Mouse (Mus musculus) ES-E14 (cell line): ENCODE results near the gene Mcl1.
"Not testable (repeated sequence)": the region's sequence is repeated elsewhere in the genome, so short reads cannot be mapped to it uniquely, and the experiment has no call there.

Experiments
- CHD2 ChIP-seq: IDR thresholded peaks from 2 replicates; pipeline ENCODE4 v1.6.1; 2014; ENCODE audit warnings: mild to moderate bottlenecking, low read depth, low read length, inconsistent platforms
- HCFC1 ChIP-seq: IDR thresholded peaks from 2 replicates; pipeline ENCODE4 v1.6.1; 2012; ENCODE audit warnings: low read length, inconsistent platforms, borderline replicate concordance; ENCODE audit not compliant: insufficient read depth
- MAFK ChIP-seq: IDR thresholded peaks from 2 replicates; pipeline ENCODE4 v1.6.1; 2014; ENCODE audit warnings: mild to moderate bottlenecking, low read depth, low read length, inconsistent platforms; ENCODE audit not compliant: insufficient read depth
- ZC3H11A ChIP-seq: IDR thresholded peaks from 2 replicates; pipeline ENCODE4 v1.6.1; 2012; ENCODE audit warnings: low read depth, mild to moderate bottlenecking, inconsistent platforms, low read length, borderline replicate concordance
- ZNF384 ChIP-seq: IDR thresholded peaks from 2 replicates; pipeline ENCODE4 v1.6.1; 2012; ENCODE audit warnings: low read depth, low read length, inconsistent platforms

GRCm38 (mm10) chr3:95622421-95622820 is 36.2 kb upstream of the Mcl1 start:
- TF ChIP-seq HCFC1, ZC3H11A, CHD2, MAFK, ZNF384: not testable (repeated sequence)
